Mouse (Mus musculus): ENCODE results near the gene Strn3. TPM values are rescaled to one million over a fixed set of nuclear protein-coding genes. Genes with fewer than 3 reads are reported as not detected.
A peak's percentile ranks its signal among the peaks of the same experiment; 100 is the strongest.

Strn3 gene
- total and polyA plus RNA-seq, 3 experiments: 19.0 to 46.3 (median 29.4) TPM

- Histone ChIP-seq H3K27ac (ENCODE audit: control insufficient read depth, low read depth, low read length) (no peak overlapping the region), H3K9me3 (replicated peaks; ENCODE audit: insufficient read depth, low read length) (no peaks in the 10 kb centered on the region), H3K4me3 (ENCODE audit: control insufficient read depth in 1 of 2, insufficient read depth in 1 of 2, low read depth in 2 of 2, low read length in 2 of 2) (no peak overlapping the region), H3K36me3 (ENCODE audit: control insufficient read depth in 1 of 2, insufficient read depth in 2 of 2, low read length in 2 of 2) (peaks cover 4 to 27% of the 10 kb centered on the region in 2 experiments; a peak in 3 of 4 replicates), H3K27me3 (ENCODE audit: control insufficient read depth in 1 of 2, insufficient read depth in 2 of 2, low read length in 2 of 2) (no peaks in the 10 kb centered on the region), H3K79me2 (ENCODE audit: control insufficient read depth, insufficient read depth, low read length, poor library complexity) (no peaks in the 10 kb centered on the region), H3K4me1 (ENCODE audit: control insufficient read depth in 1 of 2, insufficient read depth in 2 of 2, low read length in 2 of 2) (peaks cover 0 to 2% of the 10 kb centered on the region in 2 experiments; a peak in 1 of 4 replicates), H3K9ac (ENCODE audit: control insufficient read depth, low read depth, low read length, poor library complexity, severe bottlenecking) (no peak overlapping the region)
- no peak for DNase-seq (ENCODE audit: low read depth, low spot score)
- TF ChIP-seq TBP (IDR thresholded peaks at IDR 0.05; ENCODE audit: low read depth, low read length) (no peak), POLR2A (IDR thresholded peaks at IDR 0.05; ENCODE audit: control insufficient read depth in 1 of 2, insufficient read depth in 1 of 2, low read depth in 1 of 2, low read length in 2 of 2, poor library complexity in 1 of 2) (no peak), MAFK (IDR thresholded peaks at IDR 0.05; ENCODE audit: borderline replicate concordance, low read depth, low read length) (no peak)
Measured at GRCm38 (mm10) chr12:51621161-51621560, 70.5 kb downstream of the Strn3 start.

GRCm38 (mm10) chr12:51620572-51620971 is 71.1 kb downstream of the Strn3 start:
- H3K36me3 ChIP-seq (ENCODE audit: control insufficient read depth in 1 of 2, insufficient read depth in 2 of 2, low read length in 2 of 2): peaks cover 4 to 26% of the 10 kb centered on the region in 2 experiments; a peak in 3 of 4 replicates
- no peak overlapping the region for H3K4me3 ChIP-seq (ENCODE audit: control insufficient read depth in 1 of 2, insufficient read depth in 1 of 2, low read depth in 2 of 2, low read length in 2 of 2)
- TF ChIP-seq CHD2 (IDR thresholded peaks at IDR 0.05; ENCODE audit: low read length) (no peak), UBTF (IDR thresholded peaks at IDR 0.05; ENCODE audit: borderline replicate concordance, insufficient read depth, low read depth, low read length) (no peak), TAL1 (IDR thresholded peaks at IDR 0.05; ENCODE audit: low read length) (no peak), ZNF384 (IDR thresholded peaks at IDR 0.05; ENCODE audit: low read depth, low read length) (peak; percentile 45), POLR2AphosphoS2 (IDR thresholded peaks at IDR 0.05; ENCODE audit: low read length) (no peak), MAZ (IDR thresholded peaks at IDR 0.05; ENCODE audit: low read depth, low read length) (no peak), ETS1 (IDR thresholded peaks at IDR 0.05; ENCODE audit: low read depth, low read length) (no peak), BHLHE40 (IDR thresholded peaks at IDR 0.05; ENCODE audit: borderline replicate concordance, low read depth, low read length) (no peak)
- H3K9ac ChIP-seq (ENCODE audit: control insufficient read depth, low read depth, low read length, poor library complexity, severe bottlenecking): no peak overlapping the region
- H3K9me3 ChIP-seq (replicated peaks; ENCODE audit: insufficient read depth, low read length): no peaks in the 10 kb centered on the region
- H3K27ac ChIP-seq (ENCODE audit: control insufficient read depth, low read depth, low read length): no peak overlapping the region
- no peaks in the 10 kb centered on the region for H3K27me3 ChIP-seq (ENCODE audit: control insufficient read depth in 1 of 2, insufficient read depth in 2 of 2, low read length in 2 of 2)
- DNase-seq (ENCODE audit: low read depth, low spot score): peak; percentile 53
- peaks cover 0 to 2% of the 10 kb centered on the region in 2 experiments; a peak in 1 of 4 replicates for H3K4me1 ChIP-seq (ENCODE audit: control insufficient read depth in 1 of 2, insufficient read depth in 2 of 2, low read length in 2 of 2)
- H3K79me2 ChIP-seq (ENCODE audit: control insufficient read depth, insufficient read depth, low read length, poor library complexity): no peaks in the 10 kb centered on the region

- Histone ChIP-seq H3K9me3 (replicated peaks; ENCODE audit: insufficient read depth, low read length) (no peaks in the 10 kb centered on the region), H3K4me3 (ENCODE audit: control insufficient read depth in 1 of 2, insufficient read depth in 1 of 2, low read depth in 2 of 2, low read length in 2 of 2) (no peak overlapping the region), H3K9ac (ENCODE audit: control insufficient read depth, low read depth, low read length, poor library complexity, severe bottlenecking) (no peak overlapping the region), H3K27me3 (ENCODE audit: control insufficient read depth in 1 of 2, insufficient read depth in 2 of 2, low read length in 2 of 2) (no peaks in the 10 kb centered on the region), H3K4me1 (ENCODE audit: control insufficient read depth in 1 of 2, insufficient read depth in 2 of 2, low read length in 2 of 2) (no peaks in the 10 kb centered on the region), H3K79me2 (ENCODE audit: control insufficient read depth, insufficient read depth, low read length, poor library complexity) (no peaks in the 10 kb centered on the region), H3K36me3 (ENCODE audit: control insufficient read depth in 1 of 2, insufficient read depth in 2 of 2, low read length in 2 of 2) (peaks cover 0 to 14% of the 10 kb centered on the region in 2 experiments; a peak in 2 of 4 replicates), H3K27ac (ENCODE audit: control insufficient read depth, low read depth, low read length) (no peak overlapping the region)
- TF ChIP-seq BHLHE40 (IDR thresholded peaks at IDR 0.05; ENCODE audit: borderline replicate concordance, low read depth, low read length) (no peak), CTCF (IDR thresholded peaks at IDR 0.05 in 2 of 3, conservative IDR thresholded peaks at IDR 0.05 in 1 of 3; ENCODE audit: control insufficient read depth in 1 of 3, insufficient read depth in 1 of 3, low read depth in 2 of 3, low read length in 3 of 3, poor library complexity in 1 of 3, severe bottlenecking in 1 of 3) (no peak), NELFE (IDR thresholded peaks at IDR 0.05; ENCODE audit: low read depth, low read length) (no peak), KAT2A (conservative IDR thresholded peaks at IDR 0.05; ENCODE audit: low read depth, low read length) (no peak)
- DNase-seq (ENCODE audit: low read depth, low spot score): no peak
Measured at GRCm38 (mm10) chr12:51612361-51612760, 79.3 kb downstream of the Strn3 start.
